Mouse (Mus musculus): ENCODE data around the gene Frat2.

GRCm38 (mm10) chr19:41810074-41810473, 37.9 kb downstream of the Frat2 start:
- TF ChIP-seq POLR2A (IDR thresholded peaks at IDR 0.05; ENCODE audit: extremely low read depth, insufficient read depth, low read length) (no peak), CTCF (IDR thresholded peaks at IDR 0.05; ENCODE audit: extremely low read depth, insufficient read depth, low read length) (no peak)
